Mouse (Mus musculus) liver, embryonic 16.5 days (tissue): ENCODE data around the gene Rnh1. TPM values are rescaled to one million over a fixed set of nuclear protein-coding genes. Genes with fewer than 3 reads are reported as not detected.

Experiments used
- ATAC-seq: fragments of 200-750 bp; cut with Nextera tagmentation; 2 replicates; pipeline ENCODE4 v1.8.0; 2017; ENCODE audit warnings: low read depth, mild to moderate bottlenecking, moderate number of reproducible peaks, moderate library complexity
- H3K27ac ChIP-seq: fragments of 300-500 bp; sonication (generic); 2 replicates; pipeline ENCODE4 v1.5.1; 2014; ENCODE audit warnings: mild to moderate bottlenecking, low read length
- H3K27me3 ChIP-seq: fragments of 300-500 bp; sonication (generic); 2 replicates; pipeline ENCODE4 v1.6.1; 2014; ENCODE audit warnings: low read depth, low read length, mixed read lengths; ENCODE audit not compliant: control insufficient read depth, insufficient read depth
- H3K36me3 ChIP-seq: fragments of 300-500 bp; sonication (generic); 2 replicates; pipeline ENCODE4 v1.6.1; 2014; ENCODE audit warnings: mild to moderate bottlenecking; ENCODE audit not compliant: control insufficient read depth, insufficient read depth
- H3K4me1 ChIP-seq: fragments of 300-500 bp; sonication (generic); 2 replicates; pipeline ENCODE4 v1.6.1; 2014; ENCODE audit warnings: low read depth, low read length, mixed read lengths; ENCODE audit not compliant: control insufficient read depth
- H3K4me2 ChIP-seq: fragments of 300-500 bp; sonication (generic); 2 replicates; pipeline ENCODE4 v1.6.1; 2014; ENCODE audit warnings: low read depth, low read length, mixed read lengths
- H3K4me3 ChIP-seq: fragments of 300-500 bp; sonication (generic); 2 replicates; pipeline ENCODE4 v1.5.1; 2014; ENCODE audit warnings: low read depth, mild to moderate bottlenecking, low read length
- H3K9ac ChIP-seq: fragments of 300-500 bp; sonication (generic); 2 replicates; pipeline ENCODE4 v1.6.1; 2014; ENCODE audit warnings: low read depth, low read length
- H3K9me3 ChIP-seq: fragments of 300-500 bp; sonication (generic); replicated peaks from 2 replicates; pipeline ENCODE4 v1.6.1; 2016; ENCODE audit warnings: low read length; ENCODE audit not compliant: control insufficient read depth
- WGBS: fragments of 180-500 bp; shearing (Covaris S2); extraction: QIAGEN DNeasy Blood & Tissue Kit; methylation state at CpG from one replicate; pipeline ENCODE4 v1.1.7; 2014; ENCODE audit not compliant: insufficient replicate concordance; 5-methylcytosine and 5-hydroxymethylcytosine counted together
- microRNA counts: library from miRNA; unstranded; fragments of <30 nt; microRNA quantifications from one replicate; lab custom pipeline; 2016
- microRNA-seq: library from miRNA; unstranded; fragments of <30 nt; microRNA quantifications from one replicate; pipeline ENCODE4, GENCODE M21; 2016
- polyA plus RNA-seq: library from polyadenylated mRNA; unstranded; fragments of >200 nt; fragmentation: Nextera tagmentation; extraction: Ambion mirVana; gene quantifications from 2 replicates; pipeline ENCODE4 v1.2.1, GENCODE M21; 2015

Rnh1 gene
- polyA plus RNA-seq, 1 experiment from 2014 or later, result 71.7 TPM

GRCm38 (mm10) chr7:141115874-141116273 is 56.8 kb downstream of the Rnh1 start:
- no peak overlapping the region for H3K27ac ChIP-seq
- WGBS, result 75% methylated on average over 9 of the region's 9 CpGs
- H3K27me3 ChIP-seq, result 0 out of 2 replicates have a peak, but pooled peaks cover 3% of the 10 kb centered on the region
- H3K4me2 ChIP-seq, result no peak overlapping the region
- no peak overlapping the region for H3K4me3 ChIP-seq
- H3K9ac ChIP-seq, result no peak overlapping the region
- peaks cover 24% of the 10 kb centered on the region for H3K4me1 ChIP-seq
- ATAC-seq, result peak; percentile 61
- H3K9me3 ChIP-seq, result no peaks in the 10 kb centered on the region
- H3K36me3 ChIP-seq, result no peaks in the 10 kb centered on the region

MicroRNA genes within 50 kb of the gene (microRNA counts, 519-probe panel; counts per million panel counts)
- 2,882 counts per million, percentile 79 among the panel's probes with 10 or more counts for microRNA mmu-miR-210 (lab: Ali Mortazavi, UCI)

Small RNA genes lying within 50 kb of the gene (microRNA-seq; reads per million reads assigned to microRNA genes)
- 993 reads per million, percentile 76 among the genes with 10 or more reads in this experiment for gene Mir210

Other genes with a start within 250 kb of the Rnh1 start
- gene Pgghg, start 231.5 kb downstream of the Rnh1 start, polyA plus RNA-seq, result 6.0 and 7.9 TPM in 2 replicates
- gene Ifitm5, start 222.6 kb downstream of the Rnh1 start, polyA plus RNA-seq, result 0.26 and 0.44 TPM in 2 replicates
- gene Gm45717, start 216.9 kb downstream of the Rnh1 start, polyA plus RNA-seq, result not detected in 2 replicates
- 391 and 458 TPM in 2 replicates for gene Ifitm2, start 216.9 kb downstream of the Rnh1 start, polyA plus RNA-seq
- 15.2 and 15.4 TPM in 2 replicates for gene Ifitm1, start 205.6 kb downstream of the Rnh1 start, polyA plus RNA-seq
- 68.0 and 76.2 TPM in 2 replicates for gene Ifitm3, start 162.1 kb downstream of the Rnh1 start, polyA plus RNA-seq
- gene Ifitm6, start 154.9 kb downstream of the Rnh1 start, polyA plus RNA-seq, result 23.3 and 28.4 TPM in 2 replicates
- not detected in 2 replicates for gene Gm17387, start 143.7 kb downstream of the Rnh1 start, polyA plus RNA-seq
- 0.35 and 0.37 TPM in 2 replicates for gene B4galnt4, start 111.8 kb downstream of the Rnh1 start, polyA plus RNA-seq
- 0.69 and 1.1 TPM in 2 replicates for gene Pkp3, start 94.6 kb downstream of the Rnh1 start, polyA plus RNA-seq
- 27.2 and 28.1 TPM in 2 replicates for gene Sigirr, start 72.3 kb downstream of the Rnh1 start, polyA plus RNA-seq
- 1.5 and 3.8 TPM in 2 replicates for gene Ano9, start 55.1 kb downstream of the Rnh1 start, polyA plus RNA-seq
- 136 and 138 TPM in 2 replicates for gene Ptdss2, start 50.5 kb downstream of the Rnh1 start, polyA plus RNA-seq
- gene Hras, start 21.1 kb upstream of the Rnh1 start, polyA plus RNA-seq, result 35.3 and 40.1 TPM in 2 replicates
- 8.3 and 9.5 TPM in 2 replicates for gene Lrrc56, start 21.3 kb upstream of the Rnh1 start, polyA plus RNA-seq
- gene Lmntd2, start 41.2 kb upstream of the Rnh1 start, polyA plus RNA-seq, result 0.80 and 0.84 TPM in 2 replicates
- 23.9 and 26.4 TPM in 2 replicates for gene Rassf7, start 43.0 kb upstream of the Rnh1 start, polyA plus RNA-seq
- gene Phrf1, start 55.9 kb upstream of the Rnh1 start, polyA plus RNA-seq, result 23.8 and 28.5 TPM in 2 replicates
- 7.7 and 8.2 TPM in 2 replicates for gene Irf7, start 93.6 kb upstream of the Rnh1 start, polyA plus RNA-seq
- gene Cdhr5, start 103.9 kb upstream of the Rnh1 start, polyA plus RNA-seq, result 0.42 and 1.6 TPM in 2 replicates
- 1.4 TPM in 1 of 2 replicates, not detected in the other for gene Sct, start 106.3 kb upstream of the Rnh1 start, polyA plus RNA-seq
- gene Drd4, start 119.1 kb upstream of the Rnh1 start, polyA plus RNA-seq, result not detected in 2 replicates
- gene Deaf1, start 154.8 kb upstream of the Rnh1 start, polyA plus RNA-seq, result 11.6 and 13.6 TPM in 2 replicates
- gene Tmem80, start 154.9 kb upstream of the Rnh1 start, polyA plus RNA-seq, result 13.9 and 16.7 TPM in 2 replicates
- 26.0 and 34.0 TPM in 2 replicates for gene Eps8l2, start 166.0 kb upstream of the Rnh1 start, polyA plus RNA-seq
- 373 and 397 TPM in 2 replicates for gene Taldo1, start 219.3 kb upstream of the Rnh1 start, polyA plus RNA-seq
- gene Gatd1, start 241.3 kb upstream of the Rnh1 start, polyA plus RNA-seq, result 13.5 and 14.3 TPM in 2 replicates